Mouse (Mus musculus): ENCODE measurements at regions not wholly inside any gene's neighbourhood (a gene's known extent, or its start where the extent isn't known, plus 50 kb on each side); places are given as distances from the start of the nearest gene placed in this dataset.

DNA sequence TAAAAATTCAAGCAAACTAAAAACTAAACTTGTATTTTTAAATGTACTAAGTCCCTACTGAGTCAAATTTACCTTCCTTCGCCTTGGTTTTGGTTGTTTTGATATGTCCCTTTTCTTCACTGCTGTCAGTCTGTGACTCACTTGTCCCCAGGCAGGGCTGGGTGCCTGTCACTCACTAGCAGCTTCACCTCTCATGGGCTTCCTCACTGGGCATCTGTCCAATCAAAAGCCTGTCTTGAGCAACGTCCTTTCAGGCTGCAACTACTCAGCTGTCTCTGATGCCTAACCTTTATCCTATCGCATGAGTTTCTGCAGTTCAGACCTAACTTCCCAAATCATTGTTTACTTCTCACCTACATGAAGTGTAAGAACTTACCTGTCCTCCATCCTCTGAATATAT lies 61.2 kb upstream of the Ptchd3 start:
- peak; percentile 10 for DNase-seq (ENCODE audit: extremely low read depth, low read depth, low spot score)
- Histone ChIP-seq H3K79me2 (ENCODE audit: control insufficient read depth, insufficient read depth, low read length) (no peaks in the 10 kb centered on the region), H3K4me3 (ENCODE audit: insufficient read depth, low read depth, low read length) (no peak overlapping the region), H3K9ac (ENCODE audit: low read depth, low read length) (no peak overlapping the region), H3K36me3 (ENCODE audit: control insufficient read depth, insufficient read depth, low read length) (no peaks in the 10 kb centered on the region), H3K4me1 (ENCODE audit: control insufficient read depth, insufficient read depth, low read length) (no peaks in the 10 kb centered on the region), H3K27me3 (ENCODE audit: control insufficient read depth, insufficient read depth, low read length) (no peaks in the 10 kb centered on the region), H3K27ac (replicated peaks; ENCODE audit: insufficient read depth, low read depth, low read length) (no peak overlapping the region)
- WGBS: 66% methylated on average over 3 of the region's 3 CpGs
- TF ChIP-seq CTCF (IDR thresholded peaks at IDR 0.05; ENCODE audit: low read depth, low read length) (no peak), POLR2A (IDR thresholded peaks at IDR 0.05; ENCODE audit: extremely low read depth, insufficient read depth, low read length) (no peak)

DNA sequence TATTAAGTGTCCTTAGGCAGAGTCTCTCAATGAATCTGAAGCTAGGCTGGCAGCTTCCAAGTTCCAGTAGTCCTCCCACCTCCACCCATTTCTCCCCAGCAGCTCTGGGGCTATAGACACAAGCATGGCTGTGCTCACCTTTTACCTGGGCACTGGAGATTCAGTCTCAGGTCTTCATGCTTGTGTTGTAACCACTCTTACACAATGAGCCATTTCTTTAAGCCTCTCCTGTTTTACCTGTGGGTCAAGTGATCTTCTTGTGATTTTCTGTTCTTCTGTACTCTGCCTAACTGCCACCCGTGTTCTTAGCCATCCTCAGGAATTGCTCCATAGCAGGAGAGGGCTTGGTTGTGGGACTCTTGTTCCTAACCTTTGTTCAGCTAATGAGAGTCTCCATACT lies 60.0 kb upstream of the Ptchd3 start:
- 76% methylated on average over 1 of the region's 1 CpGs for WGBS
- no peaks in the 10 kb centered on the region for H3K79me2 ChIP-seq (ENCODE audit: control insufficient read depth, insufficient read depth, low read length)
- no peak overlapping the region for H3K27ac ChIP-seq (replicated peaks; ENCODE audit: insufficient read depth, low read depth, low read length)
- TF ChIP-seq POLR2A (IDR thresholded peaks at IDR 0.05; ENCODE audit: extremely low read depth, insufficient read depth, low read length): no peak
- no peak for TF ChIP-seq CTCF (IDR thresholded peaks at IDR 0.05; ENCODE audit: low read depth, low read length)
- DNase-seq (ENCODE audit: extremely low read depth, low read depth, low spot score): no peak
- H3K4me1 ChIP-seq (ENCODE audit: control insufficient read depth, insufficient read depth, low read length): no peaks in the 10 kb centered on the region
- H3K4me3 ChIP-seq (ENCODE audit: insufficient read depth, low read depth, low read length): no peak overlapping the region
- H3K27me3 ChIP-seq (ENCODE audit: control insufficient read depth, insufficient read depth, low read length): no peaks in the 10 kb centered on the region
- no peak overlapping the region for H3K9ac ChIP-seq (ENCODE audit: low read depth, low read length)
- H3K36me3 ChIP-seq (ENCODE audit: control insufficient read depth, insufficient read depth, low read length): no peaks in the 10 kb centered on the region

DNA sequence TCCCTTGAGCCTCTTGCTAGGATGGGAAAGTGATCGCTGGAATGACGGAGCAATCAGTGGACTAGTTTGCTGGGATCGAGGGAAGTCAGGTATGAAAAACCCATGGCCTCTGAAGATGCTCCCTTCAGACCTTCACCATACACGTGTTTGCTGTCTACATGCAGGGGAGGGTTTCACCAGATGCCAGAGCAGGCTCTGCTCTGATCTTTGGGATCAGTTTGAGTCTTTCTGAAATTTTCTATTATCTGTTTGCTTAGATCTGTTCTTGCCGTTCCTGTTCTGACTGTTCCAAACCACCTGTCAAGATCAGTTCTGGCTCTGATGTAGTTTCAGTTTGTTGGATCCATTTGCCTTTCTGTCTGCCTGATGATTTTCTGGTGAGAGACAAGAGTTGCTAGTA lies 53.1 kb upstream of the Ptchd3 start:
- no peak overlapping the region for H3K4me3 ChIP-seq (ENCODE audit: insufficient read depth, low read depth, low read length)
- no peaks in the 10 kb centered on the region for H3K79me2 ChIP-seq (ENCODE audit: control insufficient read depth, insufficient read depth, low read length)
- DNase-seq (ENCODE audit: extremely low read depth, low read depth, low spot score): no peak
- no peaks in the 10 kb centered on the region for H3K36me3 ChIP-seq (ENCODE audit: control insufficient read depth, insufficient read depth, low read length)
- no peaks in the 10 kb centered on the region for H3K27me3 ChIP-seq (ENCODE audit: control insufficient read depth, insufficient read depth, low read length)
- H3K27ac ChIP-seq (replicated peaks; ENCODE audit: insufficient read depth, low read depth, low read length): no peak overlapping the region
- no peak for TF ChIP-seq POLR2A (IDR thresholded peaks at IDR 0.05; ENCODE audit: extremely low read depth, insufficient read depth, low read length)
- no peak for TF ChIP-seq CTCF (IDR thresholded peaks at IDR 0.05; ENCODE audit: low read depth, low read length)
- no peaks in the 10 kb centered on the region for H3K4me1 ChIP-seq (ENCODE audit: control insufficient read depth, insufficient read depth, low read length)
- no peak overlapping the region for H3K9ac ChIP-seq (ENCODE audit: low read depth, low read length)
- 73% methylated on average over 5 of the region's 5 CpGs for WGBS

- no peak for DNase-seq (ENCODE audit: extremely low read depth, low read depth, low spot score)
- Histone ChIP-seq H3K27me3 (ENCODE audit: control insufficient read depth, insufficient read depth, low read length) (no peaks in the 10 kb centered on the region), H3K27ac (replicated peaks; ENCODE audit: insufficient read depth, low read depth, low read length) (no peak overlapping the region), H3K79me2 (ENCODE audit: control insufficient read depth, insufficient read depth, low read length) (no peaks in the 10 kb centered on the region), H3K9ac (ENCODE audit: low read depth, low read length) (no peak overlapping the region), H3K4me1 (ENCODE audit: control insufficient read depth, insufficient read depth, low read length) (no peaks in the 10 kb centered on the region), H3K36me3 (ENCODE audit: control insufficient read depth, insufficient read depth, low read length) (no peaks in the 10 kb centered on the region), H3K4me3 (ENCODE audit: insufficient read depth, low read depth, low read length) (no peak overlapping the region)
- 92% methylated on average over 3 of the region's 3 CpGs for WGBS
- TF ChIP-seq CTCF (IDR thresholded peaks at IDR 0.05; ENCODE audit: low read depth, low read length): no peak
- no peak for TF ChIP-seq POLR2A (IDR thresholded peaks at IDR 0.05; ENCODE audit: extremely low read depth, insufficient read depth, low read length)
These were observed 52.5 kb upstream of the Ptchd3 start for GRCm38 (mm10) chr11:121777553-121777952.
